Mouse (Mus musculus) erythroblast, embryonic 14.5 days (primary cell): Measurements from ENCODE around the gene Dchs1. TPM values are rescaled to one million over a fixed set of nuclear protein-coding genes. Genes with fewer than 3 reads are reported as not detected.
A peak's percentile ranks its signal among the peaks of the same experiment; 100 is the strongest.
"Not testable (repeated sequence)": the region's sequence is repeated elsewhere in the genome, so short reads cannot be mapped to it uniquely, and the experiment has no call there.

ENCODE experiments used
- H3K27me3 ChIP-seq: 2 replicates; pipeline ENCODE4 v1.6.1; 2012; ENCODE audit warnings: inconsistent platforms; ENCODE audit not compliant: control insufficient read depth
- H3K36me3 ChIP-seq: 2 replicates; pipeline ENCODE4 v1.6.1; 2012; ENCODE audit warnings: mild to moderate bottlenecking, inconsistent platforms; ENCODE audit not compliant: control insufficient read depth
- H3K4me1 ChIP-seq: 2 replicates; pipeline ENCODE4 v1.6.1; 2012; ENCODE audit warnings: inconsistent platforms; ENCODE audit not compliant: control insufficient read depth
- H3K4me3 ChIP-seq: replicated peaks from 2 replicates; pipeline ENCODE3; 2012; ENCODE audit warnings: moderate library complexity, mild to moderate bottlenecking, inconsistent platforms
- H3K9me3 ChIP-seq: 2 replicates; pipeline ENCODE4 v1.6.1; 2012; ENCODE audit warnings: low read length, inconsistent platforms, mixed read lengths; ENCODE audit not compliant: control insufficient read depth
- GATA1 ChIP-seq: IDR thresholded peaks from 2 replicates; pipeline ENCODE4 v1.6.1; 2012; ENCODE audit warnings: low read length, inconsistent platforms, mixed read lengths
- TAL1 ChIP-seq: IDR thresholded peaks from 3 replicates; pipeline ENCODE4 v1.6.1; 2012; ENCODE audit warnings: low read length, inconsistent platforms, mixed read lengths
- polyA plus RNA-seq: library from polyadenylated mRNA; stranded (reverse); fragments of >175 nt; gene quantifications from 2 replicates; pipeline ENCODE4 v1.2.3, GENCODE M21; 2012

Gene Dchs1
- polyA plus RNA-seq, 1 experiment = not detected

- Histone ChIP-seq H3K4me1 (peaks cover 67% of the 10 kb centered on the region), H3K36me3 (peaks cover 60% of the 10 kb centered on the region), H3K9me3 (no peaks in the 10 kb centered on the region), H3K4me3 (peak overlapping the region; percentile 87), H3K27me3 (no peaks in the 10 kb centered on the region)
- TF ChIP-seq GATA1 = no peak
- TF ChIP-seq TAL1 = no peak
Measured at GRCm38 (mm10) chr7:105738948-105739347, 48.5 kb downstream of the Dchs1 start.

DNA sequence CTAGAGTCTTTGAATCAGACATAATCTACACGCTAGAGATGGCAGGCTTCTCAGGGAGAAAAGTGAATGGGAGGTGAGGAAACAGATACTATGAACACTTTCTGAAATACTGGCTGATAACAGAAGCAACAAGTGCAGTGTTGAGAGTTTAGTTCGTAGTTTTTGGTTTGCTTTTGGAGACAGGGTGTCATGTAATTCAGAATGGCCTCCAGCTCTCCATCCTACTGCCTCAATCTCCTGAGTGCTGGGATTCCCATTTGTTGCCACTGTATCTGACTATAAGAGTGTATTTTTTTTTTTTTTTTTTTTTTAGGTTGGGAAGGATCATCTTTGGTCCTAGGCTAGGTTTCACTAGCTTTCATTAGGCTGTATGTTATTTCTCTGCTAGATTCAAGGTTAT is 49.2 kb downstream of the Dchs1 start:
- Histone ChIP-seq H3K9me3 (no peaks in the 10 kb centered on the region), H3K36me3 (peaks cover 66% of the 10 kb centered on the region), H3K4me1 (peaks cover 61% of the 10 kb centered on the region), H3K4me3 (peak overlapping the region; percentile 87), H3K27me3 (no peaks in the 10 kb centered on the region)
- TF ChIP-seq TAL1 = no peak
- no peak for TF ChIP-seq GATA1

DNA sequence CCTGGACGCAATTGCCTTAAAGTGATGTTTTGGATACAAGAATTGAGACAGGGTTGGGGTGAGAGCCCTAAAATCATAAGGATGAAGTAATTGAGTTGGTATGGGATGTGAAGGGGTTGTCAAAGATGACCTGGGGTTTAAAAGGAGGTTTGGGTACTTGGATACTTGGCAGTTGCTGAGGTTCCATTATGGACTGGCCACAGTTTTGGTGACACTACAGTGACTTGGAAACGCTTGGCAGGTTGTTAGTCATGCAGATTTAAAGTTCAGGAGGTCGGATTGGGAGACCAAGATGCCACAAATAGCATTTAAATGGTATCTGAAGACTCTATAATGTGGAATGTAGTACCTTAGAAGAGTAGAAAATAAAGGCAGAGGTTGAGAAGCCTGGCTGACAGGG is 49.8 kb downstream of the Dchs1 start:
- H3K36me3 ChIP-seq = peaks cover 66% of the 10 kb centered on the region
- peaks cover 55% of the 10 kb centered on the region for H3K4me1 ChIP-seq
- no peaks in the 10 kb centered on the region for H3K9me3 ChIP-seq
- TF ChIP-seq GATA1 = no peak
- peak overlapping the region; percentile 87 for H3K4me3 ChIP-seq
- no peaks in the 10 kb centered on the region for H3K27me3 ChIP-seq

DNA sequence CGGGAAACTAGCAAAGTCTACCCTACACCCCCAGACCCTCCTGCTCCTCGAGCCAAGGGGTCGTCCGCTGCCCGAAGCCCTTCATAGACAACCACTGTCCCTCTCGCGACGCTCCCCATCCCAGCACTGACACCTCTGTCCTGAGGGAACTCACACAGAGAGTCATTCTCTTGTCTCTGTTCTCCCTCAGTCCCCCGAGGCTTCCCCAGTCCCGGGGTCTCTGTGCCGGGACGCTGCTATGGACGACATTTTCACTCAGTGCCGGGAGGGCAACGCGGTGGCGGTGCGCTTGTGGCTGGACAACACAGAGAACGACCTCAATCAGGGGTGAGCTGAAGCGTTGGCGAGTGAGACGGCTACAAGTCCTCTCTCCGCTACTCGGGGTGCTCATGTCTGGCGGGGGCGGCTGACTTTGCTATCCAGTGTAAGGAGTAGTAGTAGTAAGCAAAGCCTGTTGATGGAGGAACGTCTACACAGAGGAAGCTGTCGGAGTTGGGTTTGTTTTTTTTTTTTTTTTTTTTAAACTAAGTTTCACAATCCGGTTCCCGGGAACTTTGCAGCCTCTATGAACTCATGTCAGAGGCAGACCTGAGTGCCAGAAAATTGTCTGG is 50.4 kb downstream of the Dchs1 start, which contains the start of gene Rrp8:
TSS of gene Rrp8 (minus strand) at position 475 of the 611 bp plus-strand sequence.
- Histone ChIP-seq H3K4me3 (peak within 1 kb of the TSS; percentile 87), H3K27me3 (no peaks in the 10 kb centered on the region), H3K4me1 (peaks cover 55% of the 10 kb centered on the region), H3K9me3 (no peaks in the 10 kb centered on the region), H3K36me3 (peaks cover 66% of the 10 kb centered on the region)
- TF ChIP-seq GATA1 (no peak), TAL1 (no peak)

DNA sequence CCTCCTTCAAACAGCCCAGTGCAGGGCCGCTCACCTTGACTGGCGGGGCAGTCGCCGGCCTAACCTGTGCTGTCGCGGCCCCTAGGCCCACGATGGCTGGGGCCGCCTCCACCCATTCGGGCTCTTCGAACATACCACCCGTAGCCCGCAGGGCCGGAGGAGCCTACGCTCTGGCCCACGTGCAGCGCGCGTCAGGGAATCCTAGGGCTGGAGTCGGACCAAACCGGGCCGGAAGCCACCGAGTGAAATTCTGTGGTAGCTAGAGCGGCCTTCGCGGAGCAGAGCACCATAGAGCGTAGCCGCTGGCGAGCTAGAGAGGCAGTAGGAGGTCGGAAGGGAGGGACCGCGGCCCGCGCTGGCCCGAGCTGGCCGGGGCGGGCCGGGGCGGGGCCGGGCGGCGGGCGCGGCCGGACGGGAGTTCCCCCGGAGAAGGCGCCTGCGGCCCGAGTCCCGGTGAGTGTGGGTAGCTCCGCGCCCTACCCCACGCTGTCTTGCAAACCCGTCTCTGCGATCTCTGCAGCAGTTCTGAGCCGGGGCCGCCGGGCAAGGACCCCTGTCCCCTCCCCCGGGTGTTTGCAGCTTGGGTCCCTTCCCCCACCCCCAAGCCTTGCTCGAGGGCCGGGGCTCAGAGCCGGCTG is 51.1 kb downstream of the Dchs1 start, which contains the start of gene Ilk:
TSS of gene Ilk (plus strand) at position 329 of the 638 bp plus-strand sequence.
- peaks cover 55% of the 10 kb centered on the region for H3K4me1 ChIP-seq
- peaks cover 66% of the 10 kb centered on the region for H3K36me3 ChIP-seq
- no peaks in the 10 kb centered on the region for H3K27me3 ChIP-seq
- no peaks in the 10 kb centered on the region for H3K9me3 ChIP-seq
- TF ChIP-seq TAL1 (no peak), GATA1 (no peak)
- H3K4me3 ChIP-seq = peak within 1 kb of the TSS; percentile 87

GRCm38 (mm10) chr7:105735464-105735863 is 52.0 kb downstream of the Dchs1 start:
- peak; percentile 46; the same call in 1 of the 2 replicates for TF ChIP-seq GATA1
- H3K9me3 ChIP-seq, H3K27me3 ChIP-seq: not testable (repeated sequence)
- H3K4me1 ChIP-seq = peaks cover 54% of the 10 kb centered on the region
- H3K4me3 ChIP-seq = peak overlapping the region; percentile 87
- H3K36me3 ChIP-seq = peaks cover 66% of the 10 kb centered on the region

GRCm38 (mm10) chr7:105734826-105735225 is 52.6 kb downstream of the Dchs1 start:
- H3K9me3 ChIP-seq = no peaks in the 10 kb centered on the region
- no peaks in the 10 kb centered on the region for H3K27me3 ChIP-seq
- TF ChIP-seq TAL1 (no peak), GATA1 (no peak)
- no peak overlapping the region for H3K4me3 ChIP-seq
- peaks cover 48% of the 10 kb centered on the region for H3K4me1 ChIP-seq
- peaks cover 65% of the 10 kb centered on the region for H3K36me3 ChIP-seq

GRCm38 (mm10) chr7:105733836-105734235 is 53.6 kb downstream of the Dchs1 start:
- Histone ChIP-seq H3K4me3 (no peak overlapping the region), H3K36me3 (peaks cover 65% of the 10 kb centered on the region), H3K27me3 (no peaks in the 10 kb centered on the region), H3K4me1 (peaks cover 38% of the 10 kb centered on the region), H3K9me3 (no peaks in the 10 kb centered on the region)
- TF ChIP-seq GATA1 (no peak), TAL1 (no peak)

- Histone ChIP-seq H3K4me3 (no peak overlapping the region), H3K36me3 (peaks cover 52% of the 10 kb centered on the region), H3K9me3 (no peaks in the 10 kb centered on the region), H3K4me1 (no peaks in the 10 kb centered on the region), H3K27me3 (no peaks in the 10 kb centered on the region)
- no peak for TF ChIP-seq GATA1
- no peak for TF ChIP-seq TAL1
Measured at GRCm38 (mm10) chr7:105728701-105729428, 58.6 kb downstream of the Dchs1 start.
